Mouse (Mus musculus) effector memory CD4-positive, alpha-beta T cell, adult 7 months (primary cell): ENCODE results near the gene Prdm13. TPM values are rescaled to one million over a fixed set of nuclear protein-coding genes. Genes with fewer than 3 reads are reported as not detected.

Experiments used
- polyA plus RNA-seq: library from polyadenylated mRNA; unstranded; fragments of 100-300 nt; shearing (Covaris generic); gene quantifications from one replicate; pipeline ENCODE4 v1.2.1, GENCODE M21; 2017

Prdm13 gene
- polyA plus RNA-seq: 0.28 TPM

GRCm38 (mm10) chr4:21685595-21686091, at the start of gene Prdm13:
TSS of gene Prdm13 (minus strand) at chr4:21685963.

GRCm38 (mm10) chr4:21727615-21728165, 41.9 kb upstream of the Prdm13 start, which contains the start of gene Ccnc:
TSS of gene Ccnc (plus strand) at chr4:21727701.

Other genes with a start within 250 kb of the Prdm13 start
- 30.5 TPM for gene Ccnc, start 41.7 kb upstream of the Prdm13 start, polyA plus RNA-seq
- 30.1 TPM for gene Usp45, start 81.2 kb upstream of the Prdm13 start, polyA plus RNA-seq
- gene Tstd3, start 81.2 kb upstream of the Prdm13 start, polyA plus RNA-seq: 8.5 TPM
- gene Pnisr, start 161.6 kb upstream of the Prdm13 start, polyA plus RNA-seq: 149 TPM
- gene Coq3, start 193.7 kb upstream of the Prdm13 start, polyA plus RNA-seq: 7.3 TPM
- not detected for gene Faxc, start 245.4 kb upstream of the Prdm13 start, polyA plus RNA-seq